Mouse (Mus musculus) splenic B cell, adult 2 months (primary cell): ENCODE results near the gene Cfap57.

Experiments
- DNase-seq: peaks from one replicate; pipeline ENCODE4 v3.0.0-alpha.2; 2011; ENCODE audit warnings: low read depth, low spot score
- H3K27me3 ChIP-seq: 2 replicates; pipeline ENCODE4 v1.6.1; 2012; ENCODE audit warnings: mild to moderate bottlenecking, low read length, moderate library complexity, mixed read lengths; ENCODE audit not compliant: control insufficient read depth, poor library complexity, insufficient read depth, severe bottlenecking
- H3K36me3 ChIP-seq: 2 replicates; pipeline ENCODE4 v1.6.1; 2012; ENCODE audit warnings: mild to moderate bottlenecking, low read length, moderate library complexity, mixed read lengths; ENCODE audit not compliant: control insufficient read depth, poor library complexity, insufficient read depth, severe bottlenecking

Gene Cfap57

DNA sequence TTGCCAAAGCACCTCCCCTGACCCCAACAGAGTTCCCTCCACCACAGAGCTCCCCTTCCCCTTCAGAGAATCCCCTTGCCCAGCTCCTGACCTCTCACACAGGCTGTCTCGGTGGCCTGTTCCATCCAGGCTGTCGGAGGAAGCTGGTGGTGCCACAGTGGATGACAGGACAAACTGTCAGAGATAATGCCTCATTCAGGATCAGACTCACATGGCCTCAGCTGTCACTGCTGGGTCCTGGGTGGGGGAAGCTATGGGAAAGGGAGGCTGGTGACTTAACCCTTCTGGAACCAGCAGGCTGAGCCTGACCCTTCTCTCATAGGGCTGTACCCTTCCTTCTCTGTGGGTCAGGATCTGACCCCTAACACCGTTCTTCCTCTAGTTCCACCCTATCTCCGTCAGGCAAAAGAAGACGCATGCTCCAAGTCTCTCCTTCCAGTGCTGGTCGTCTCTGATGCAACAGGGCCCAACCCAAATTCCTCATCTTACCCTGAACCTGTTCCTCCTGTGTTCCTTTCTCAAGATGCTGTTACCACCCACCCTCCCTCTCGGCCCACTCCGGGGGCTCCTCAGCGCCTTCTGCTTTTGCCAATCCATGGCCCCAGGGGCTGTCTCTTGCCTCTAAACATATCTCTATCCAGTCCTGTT, 77.9 kb downstream of the Cfap57 start:
- no peak for DNase-seq
- Histone ChIP-seq H3K27me3 (no peaks in the 10 kb centered on the region), H3K36me3 (no peaks in the 10 kb centered on the region)

DNA sequence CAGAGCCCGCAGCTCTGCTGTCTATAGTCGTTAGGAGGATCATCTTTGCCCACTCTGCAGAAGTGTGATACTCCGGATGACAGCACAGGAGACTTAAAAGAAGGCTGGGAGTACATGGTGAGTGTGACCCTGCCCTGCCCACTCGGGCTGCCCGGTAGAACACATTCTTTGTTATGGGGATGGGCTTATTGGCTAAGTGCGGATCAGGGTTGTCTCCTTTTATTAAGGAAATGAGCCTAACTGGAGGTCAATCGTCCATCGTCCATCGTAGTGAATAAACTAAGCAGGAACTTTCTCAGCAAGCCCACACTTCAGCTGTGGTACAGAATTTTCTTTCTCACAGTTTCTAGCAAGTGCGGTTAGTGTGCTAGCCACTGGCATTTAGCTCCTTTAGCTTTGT, 80.7 kb downstream of the Cfap57 start:
- Histone ChIP-seq H3K36me3 (no peaks in the 10 kb centered on the region), H3K27me3 (no peaks in the 10 kb centered on the region)
- DNase-seq: no peak

DNA sequence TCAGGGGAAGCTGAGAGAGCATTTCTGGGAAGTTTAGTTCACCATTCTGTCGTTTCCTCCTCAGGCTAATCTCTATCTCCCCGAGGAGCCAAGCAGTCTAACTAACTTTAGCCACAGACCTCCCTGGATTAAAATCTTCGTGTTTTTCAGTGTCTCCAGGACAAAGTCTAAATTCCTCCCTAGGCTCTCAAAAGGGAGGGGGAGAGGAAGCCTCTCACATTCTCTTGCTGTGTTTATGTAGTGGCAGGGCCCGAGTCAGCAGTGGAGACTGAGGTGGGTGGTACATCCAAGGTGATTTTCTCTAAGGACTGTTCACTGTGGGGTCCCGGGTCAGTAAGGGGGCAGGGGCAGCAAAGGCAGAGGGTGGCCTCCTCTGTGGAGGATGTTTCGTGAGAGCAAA, 82.8 kb downstream of the Cfap57 start:
- Histone ChIP-seq H3K36me3 (no peaks in the 10 kb centered on the region), H3K27me3 (no peaks in the 10 kb centered on the region)
- no peak for DNase-seq

DNA sequence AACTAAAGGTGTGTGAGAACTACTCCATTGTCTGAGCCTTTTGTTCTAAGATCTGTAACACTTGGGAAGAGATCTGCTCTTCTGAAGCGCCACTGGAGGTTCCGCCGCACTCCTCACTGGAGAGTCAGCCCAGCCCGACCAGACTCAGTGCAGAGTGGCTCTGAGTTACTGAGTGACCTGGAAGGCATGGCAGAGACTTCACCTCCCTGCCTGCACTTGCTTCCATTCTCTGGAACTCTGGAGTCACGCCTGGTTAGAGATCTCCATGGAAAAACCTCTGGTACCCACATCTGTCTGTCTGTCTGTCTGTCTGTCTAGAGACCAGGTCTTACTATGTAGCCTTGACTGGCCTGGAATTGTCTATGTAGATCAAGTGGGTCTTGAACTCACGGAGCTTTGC, 85.0 kb downstream of the Cfap57 start:
- no peaks in the 10 kb centered on the region for H3K36me3 ChIP-seq
- DNase-seq: no peak

DNA sequence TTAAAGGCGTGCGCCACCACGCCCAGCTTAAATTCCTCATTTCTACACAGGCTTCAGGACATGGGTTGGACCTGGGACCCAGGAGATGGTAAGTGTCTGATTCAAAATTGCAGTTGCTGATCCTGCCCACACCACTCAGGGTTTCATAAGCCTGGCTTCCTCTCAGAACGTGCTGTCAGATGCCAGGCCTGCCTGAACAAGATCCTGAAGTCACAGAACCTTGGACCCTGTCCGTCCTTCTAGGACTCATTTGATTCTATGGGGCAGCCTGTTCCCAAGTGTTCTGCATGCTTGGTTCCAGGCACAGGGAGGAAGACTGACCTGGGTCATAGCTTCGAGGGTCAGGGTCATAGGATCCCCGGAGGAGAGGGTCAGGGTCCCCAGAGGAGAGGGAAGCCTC, 87.0 kb downstream of the Cfap57 start:
- Histone ChIP-seq H3K36me3 (no peaks in the 10 kb centered on the region), H3K27me3 (no peaks in the 10 kb centered on the region)
- DNase-seq: no peak

More for the DNA sequence above, 85.0 kb downstream of the Cfap57 start:
- H3K27me3 ChIP-seq: no peaks in the 10 kb centered on the region

DNA sequence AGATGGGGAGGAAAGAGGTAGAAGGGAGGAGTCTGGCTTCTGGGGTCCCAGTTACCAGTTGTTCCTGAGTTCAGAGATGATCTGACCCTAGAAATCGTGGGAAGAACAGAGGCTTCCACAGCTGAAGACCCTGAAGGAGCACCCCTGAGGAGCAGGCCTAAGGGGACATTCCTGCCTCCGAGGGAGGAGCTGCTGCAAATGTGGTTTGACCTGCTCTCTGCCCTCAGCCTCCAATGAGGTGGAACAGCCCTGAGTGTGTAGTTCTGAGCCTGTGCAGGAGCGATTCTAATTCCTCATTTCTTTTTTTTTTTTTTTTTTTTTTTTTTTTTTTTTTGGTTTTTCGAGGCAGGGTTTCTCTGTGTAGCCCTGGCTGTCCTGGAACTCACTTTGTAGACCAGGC, 87.4 kb downstream of the Cfap57 start:
- H3K36me3 ChIP-seq: no peaks in the 10 kb centered on the region
- H3K27me3 ChIP-seq: no peaks in the 10 kb centered on the region
- DNase-seq: no peak

DNA sequence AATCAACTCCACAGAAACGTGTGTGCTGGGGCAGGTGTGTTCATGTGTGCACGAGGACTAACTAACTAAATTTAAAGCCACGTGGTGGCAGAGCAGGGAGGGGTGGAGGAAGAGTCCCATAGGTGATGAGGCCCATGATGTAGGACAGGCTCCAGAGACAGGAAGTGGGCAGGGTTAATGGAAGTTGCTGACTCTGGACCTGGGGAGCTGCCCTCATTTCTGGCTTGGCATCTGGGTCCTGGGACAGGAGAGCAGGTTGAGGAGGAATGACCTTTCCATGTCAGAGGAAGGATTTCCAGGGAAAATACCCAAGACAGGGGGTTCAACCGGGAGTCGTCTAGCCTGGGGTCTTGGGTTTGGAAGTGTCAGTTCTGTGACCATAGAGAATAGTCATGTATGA, 87.9 kb downstream of the Cfap57 start:
- DNase-seq: no peak
- Histone ChIP-seq H3K36me3 (no peaks in the 10 kb centered on the region), H3K27me3 (no peaks in the 10 kb centered on the region)

DNA sequence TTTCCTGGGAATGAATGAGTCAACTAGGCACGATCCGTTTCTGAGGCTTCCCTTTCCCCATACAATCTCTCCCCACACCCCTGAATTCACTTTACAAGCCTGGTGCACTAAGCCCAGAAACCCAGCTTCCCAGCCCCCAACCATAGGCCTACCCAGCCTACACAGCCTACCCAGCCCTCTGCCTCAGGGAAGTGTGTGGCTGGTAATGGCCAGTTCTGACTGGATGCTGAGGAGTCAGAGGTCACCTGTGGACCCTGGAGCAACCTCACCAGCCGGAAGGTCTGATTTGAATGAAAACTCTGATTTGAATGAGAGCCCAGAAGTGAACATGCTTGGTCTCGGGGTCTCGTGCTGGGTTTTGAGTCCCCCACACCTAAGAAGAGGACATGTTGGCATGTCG, 92.9 kb downstream of the Cfap57 start:
- DNase-seq: no peak
- no peaks in the 10 kb centered on the region for H3K36me3 ChIP-seq

DNA sequence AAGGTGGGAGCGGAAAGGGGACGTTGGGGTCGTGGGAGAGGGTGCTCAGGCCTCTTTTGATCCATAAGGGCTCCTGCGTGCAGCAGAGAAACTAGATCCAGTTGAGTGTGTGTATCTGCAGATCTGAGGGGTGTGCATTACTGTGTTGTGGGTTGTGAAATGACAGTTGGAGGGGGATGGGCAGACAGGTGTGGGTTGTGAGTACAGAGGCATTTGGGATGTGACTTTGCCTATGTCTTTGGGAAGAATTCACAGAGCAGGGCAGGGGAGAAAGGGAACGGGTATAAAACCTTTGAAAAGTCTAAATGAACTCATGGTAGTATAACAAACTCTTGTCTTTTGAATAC, 93.3 kb downstream of the Cfap57 start:
- Histone ChIP-seq H3K27me3 (no peaks in the 10 kb centered on the region), H3K36me3 (no peaks in the 10 kb centered on the region)
- no peak for DNase-seq

More for the DNA sequence above, 92.9 kb downstream of the Cfap57 start:
- H3K27me3 ChIP-seq: no peaks in the 10 kb centered on the region

DNA sequence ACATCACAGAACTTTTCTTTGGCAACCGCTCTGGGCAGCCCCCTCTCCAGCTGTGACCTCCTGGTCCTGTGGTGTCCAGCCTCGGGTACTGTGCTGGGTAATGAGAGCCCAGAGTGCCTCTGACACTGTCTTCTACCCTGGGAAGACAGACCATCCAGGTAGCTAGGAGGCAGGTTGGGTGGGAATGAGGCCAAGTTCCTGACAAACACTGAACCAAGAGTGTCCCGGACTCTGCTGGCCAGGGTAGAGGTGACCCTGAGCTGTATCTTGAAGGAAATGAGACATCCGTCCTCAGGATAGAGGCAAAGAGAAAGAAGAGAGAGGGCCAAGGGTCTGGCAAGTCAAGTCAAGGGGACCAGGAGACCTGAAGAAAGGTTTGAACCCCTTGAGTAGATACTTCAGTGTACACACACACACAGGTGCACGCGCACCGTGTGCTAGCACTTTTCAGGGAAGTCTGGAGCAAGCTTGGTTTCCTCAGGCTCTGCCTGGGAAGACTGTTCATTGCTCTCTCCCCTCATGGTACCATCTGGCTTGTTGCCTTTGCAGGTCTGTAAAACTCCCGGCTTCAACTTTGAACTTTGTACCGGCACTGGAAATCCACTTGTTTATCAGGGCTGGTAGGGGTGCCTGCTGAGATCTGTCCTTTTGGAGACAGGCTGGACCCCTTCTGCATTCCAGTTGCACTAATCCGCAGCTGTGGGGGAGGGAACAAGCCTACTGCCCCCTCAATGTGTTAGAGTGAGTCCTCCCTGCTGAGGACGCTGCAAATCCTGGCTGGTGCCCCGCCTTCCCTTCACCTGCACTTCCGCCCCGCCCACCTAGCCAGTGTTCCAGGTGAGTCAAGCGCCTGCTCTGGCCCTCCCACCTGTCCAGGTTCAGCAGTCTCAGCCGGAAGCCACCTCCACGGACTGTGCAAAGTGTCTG, 93.9 kb downstream of the Cfap57 start, which contains the start of gene 2610528J11Rik:
Gene 2610528J11Rik (plus strand): TSS at position 592 of the 927 bp plus-strand sequence.
- H3K36me3 ChIP-seq: no peaks in the 10 kb centered on the region
- H3K27me3 ChIP-seq: no peaks in the 10 kb centered on the region
- no peak for DNase-seq

DNA sequence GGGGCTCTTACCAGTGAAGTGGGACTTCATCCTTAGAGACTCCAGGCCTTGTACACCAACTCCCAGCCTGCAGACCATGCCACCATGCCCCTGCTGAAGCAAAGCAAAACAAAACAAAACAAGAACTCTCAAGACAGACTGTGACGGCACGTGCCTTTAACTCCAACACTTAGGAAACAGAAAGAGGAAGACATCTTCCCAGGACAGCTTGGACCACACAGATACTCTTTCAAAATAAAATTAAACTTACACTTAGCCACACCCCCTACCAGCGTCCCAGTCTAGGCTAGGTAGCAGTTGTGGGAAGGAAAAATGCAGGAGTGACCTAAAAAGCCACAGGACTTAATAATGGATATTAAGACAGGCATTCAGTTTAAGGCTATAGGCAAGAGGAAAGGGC, 94.8 kb downstream of the Cfap57 start:
- no peak for DNase-seq
- H3K27me3 ChIP-seq: no peaks in the 10 kb centered on the region
- H3K36me3 ChIP-seq: no peaks in the 10 kb centered on the region

DNA sequence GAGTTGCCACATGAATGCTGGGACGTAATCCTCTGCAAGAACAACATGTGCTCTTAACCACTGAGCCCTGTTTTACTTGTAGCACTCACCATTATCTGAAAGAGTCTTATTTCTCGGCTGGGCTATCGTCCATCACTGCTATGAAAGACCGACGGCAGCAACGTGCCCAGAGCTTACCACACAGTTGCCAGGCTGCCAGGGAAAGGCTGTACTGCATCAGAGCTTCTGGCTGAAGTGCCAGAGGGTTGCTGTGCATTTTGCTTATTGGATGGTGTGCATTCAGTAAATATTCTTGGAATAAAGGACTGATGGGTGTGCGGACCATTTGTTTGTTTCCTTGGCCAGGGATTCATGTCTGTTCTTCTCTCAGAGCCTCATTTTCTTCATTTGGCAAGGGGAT, 96.6 kb downstream of the Cfap57 start:
- H3K27me3 ChIP-seq: no peaks in the 10 kb centered on the region
- no peaks in the 10 kb centered on the region for H3K36me3 ChIP-seq
- DNase-seq: no peak

DNA sequence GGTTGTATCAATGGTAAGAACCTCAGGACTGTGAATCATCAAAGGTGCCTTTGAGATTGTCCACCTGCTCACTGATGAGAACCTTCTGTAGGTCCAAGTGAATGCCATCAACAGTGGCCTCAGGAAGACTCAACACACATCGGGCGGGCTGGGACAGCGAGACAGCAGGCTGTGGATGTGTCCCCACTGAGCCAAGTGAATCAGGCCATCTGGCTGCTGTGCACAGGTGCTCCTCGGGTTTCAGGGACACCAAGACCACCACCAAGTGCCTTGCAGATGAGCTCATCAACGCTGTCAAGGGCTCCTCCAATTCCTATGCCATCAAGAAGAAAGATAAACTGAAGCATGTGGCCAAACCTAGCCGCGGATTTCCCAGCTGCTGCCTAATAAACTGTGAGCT, 98.3 kb downstream of the Cfap57 start:
- Histone ChIP-seq H3K27me3 (no peaks in the 10 kb centered on the region), H3K36me3 (no peaks in the 10 kb centered on the region)
- no peak for DNase-seq

DNA sequence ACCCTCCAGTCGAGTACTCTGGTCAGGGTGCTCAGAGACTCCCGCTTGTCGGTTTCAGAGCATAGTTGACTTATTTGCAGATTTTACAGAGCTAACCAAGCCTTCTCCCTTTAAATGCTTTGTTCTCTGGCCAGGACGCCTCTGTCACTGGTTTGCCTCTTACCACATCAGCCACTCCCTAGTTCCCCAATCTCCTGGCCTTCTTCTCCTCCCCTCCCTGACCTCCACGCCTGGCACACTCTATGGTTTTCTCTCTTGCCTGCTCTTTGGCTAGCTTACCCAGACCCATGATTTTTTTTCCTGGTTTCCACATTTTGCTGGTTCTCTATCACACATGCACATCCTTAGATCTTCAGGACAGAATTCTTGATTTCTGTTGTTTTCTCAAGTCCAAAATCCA, 102.4 kb downstream of the Cfap57 start:
- H3K27me3 ChIP-seq: no peaks in the 10 kb centered on the region
- DNase-seq: no peak
- no peaks in the 10 kb centered on the region for H3K36me3 ChIP-seq

DNA sequence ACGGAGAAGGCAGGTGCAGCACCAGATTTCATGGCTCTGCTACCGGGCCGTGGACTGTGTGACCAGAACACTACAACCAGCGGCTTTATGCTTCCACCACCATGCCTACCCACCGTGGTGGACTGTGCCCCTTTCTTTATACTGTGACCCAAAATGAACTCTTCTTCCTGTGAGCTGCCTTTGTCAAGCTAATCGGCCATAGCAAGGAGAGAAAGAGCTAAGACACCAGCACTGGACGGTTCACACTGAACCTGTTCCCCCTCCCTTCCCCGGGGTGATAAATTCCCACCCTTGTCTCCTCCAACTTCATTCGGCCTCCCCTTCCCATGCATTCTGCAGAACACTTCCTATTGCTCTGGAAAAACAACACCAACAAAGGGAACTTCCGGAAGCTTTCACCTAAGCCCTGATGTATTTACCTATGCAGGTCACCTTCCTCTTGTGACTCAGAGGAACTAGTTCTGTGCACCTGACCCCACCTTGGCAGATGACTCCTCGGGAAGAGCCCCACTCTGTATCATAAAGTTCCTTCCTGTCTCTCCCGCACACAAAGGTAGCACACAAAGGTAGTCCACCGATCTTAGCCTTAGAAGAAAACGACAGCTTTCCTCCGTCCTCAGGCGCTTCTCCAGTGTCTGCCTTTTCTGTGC, 103.0 kb downstream of the Cfap57 start:
- no peaks in the 10 kb centered on the region for H3K27me3 ChIP-seq
- H3K36me3 ChIP-seq: no peaks in the 10 kb centered on the region
- DNase-seq: no peak
